Mouse (Mus musculus) E14TG2a.4 (cell line): ENCODE measurements at regions not wholly inside any gene's neighbourhood (a gene's known extent, or its start where the extent isn't known, plus 50 kb on each side); places are given as distances from the start of the nearest gene placed in this dataset.

Experiments used
- H3K27me3 ChIP-seq: 2 replicates; pipeline ENCODE4 v1.6.1; 2014; ENCODE audit warnings: low read length, control low read depth; ENCODE audit not compliant: insufficient read depth
- H3K36me3 ChIP-seq: 2 replicates; pipeline ENCODE4 v1.6.1; 2014; ENCODE audit warnings: low read length, control low read depth; ENCODE audit not compliant: insufficient read depth
- H3K4me1 ChIP-seq: replicated peaks from 2 replicates; pipeline ENCODE4 v1.6.1; 2014; ENCODE audit warnings: low read depth, low read length, control low read depth
- H3K4me3 ChIP-seq: replicated peaks from 2 replicates; pipeline ENCODE4 v1.5.1; 2014; ENCODE audit warnings: mild to moderate bottlenecking, low read length
- H3K9me3 ChIP-seq: 2 replicates; pipeline ENCODE4 v1.6.1; 2014; ENCODE audit warnings: low read length, control low read depth
- CTCF ChIP-seq: conservative IDR thresholded peaks from 2 replicates; pipeline ENCODE4 v1.5.1; 2014; ENCODE audit warnings: low read length
- NANOG ChIP-seq: IDR thresholded peaks from 2 replicates; pipeline ENCODE4 v1.6.1; 2014; ENCODE audit warnings: borderline replicate concordance, low read length, mixed read lengths
- POU5F1 ChIP-seq: IDR thresholded peaks from 2 replicates; pipeline ENCODE4 v1.6.1; 2014; ENCODE audit warnings: low read length, borderline replicate concordance

DNA sequence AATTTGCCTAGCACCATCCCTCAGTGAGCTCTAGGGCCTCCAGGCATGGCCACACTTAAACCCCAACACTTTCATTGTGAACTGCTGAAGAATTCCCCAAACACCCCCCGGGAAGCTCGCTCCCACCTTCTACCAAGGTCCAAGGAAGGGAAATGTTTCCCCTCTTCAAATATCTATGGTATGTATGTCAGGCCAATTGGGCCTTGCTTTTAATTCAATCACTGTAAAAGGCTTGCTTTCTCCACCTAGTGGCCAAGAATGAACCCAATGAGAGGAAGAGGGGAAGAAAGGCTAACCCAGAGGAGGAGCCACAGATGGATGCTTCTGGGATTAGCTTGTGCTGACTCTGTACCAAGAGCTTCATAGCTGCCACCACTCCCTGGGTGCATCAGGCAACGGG lies 336.3 kb upstream of the Tgfbr2 start:
- no peaks in the 10 kb centered on the region for H3K27me3 ChIP-seq
- H3K4me1 ChIP-seq: peaks cover 11% of the 10 kb centered on the region; the same call in 1 of the 2 replicates
- H3K4me3 ChIP-seq: no peak overlapping the region
- no peaks in the 10 kb centered on the region for H3K9me3 ChIP-seq
- peak; percentile 49 for TF ChIP-seq CTCF
- TF ChIP-seq POU5F1: no peak
- no peaks in the 10 kb centered on the region for H3K36me3 ChIP-seq

DNA sequence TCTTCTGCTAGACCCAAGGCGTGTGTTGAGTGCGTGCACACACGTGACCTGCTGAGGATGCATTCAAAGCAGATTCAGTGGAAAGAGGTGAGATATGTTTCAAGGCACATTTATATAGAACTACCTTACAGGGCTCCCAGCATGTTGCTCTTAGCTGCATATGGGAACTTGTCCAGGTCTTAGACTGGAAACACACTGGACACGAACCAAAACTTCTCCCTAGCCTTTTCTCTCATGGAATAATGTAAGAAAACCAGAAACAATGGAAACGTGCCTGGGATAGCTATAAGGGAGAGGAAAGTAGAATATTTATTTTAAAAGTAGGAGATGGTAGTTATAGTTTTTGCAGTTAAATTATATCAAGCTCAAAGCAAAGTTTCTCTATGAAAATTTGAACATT lies 332.6 kb upstream of the Tgfbr2 start:
- Histone ChIP-seq H3K4me1 (peaks cover 4% of the 10 kb centered on the region), H3K4me3 (no peak overlapping the region), H3K27me3 (no peaks in the 10 kb centered on the region), H3K36me3 (no peaks in the 10 kb centered on the region), H3K9me3 (no peaks in the 10 kb centered on the region)
- no peak for TF ChIP-seq POU5F1
- TF ChIP-seq CTCF: no peak
- no peak for TF ChIP-seq NANOG

DNA sequence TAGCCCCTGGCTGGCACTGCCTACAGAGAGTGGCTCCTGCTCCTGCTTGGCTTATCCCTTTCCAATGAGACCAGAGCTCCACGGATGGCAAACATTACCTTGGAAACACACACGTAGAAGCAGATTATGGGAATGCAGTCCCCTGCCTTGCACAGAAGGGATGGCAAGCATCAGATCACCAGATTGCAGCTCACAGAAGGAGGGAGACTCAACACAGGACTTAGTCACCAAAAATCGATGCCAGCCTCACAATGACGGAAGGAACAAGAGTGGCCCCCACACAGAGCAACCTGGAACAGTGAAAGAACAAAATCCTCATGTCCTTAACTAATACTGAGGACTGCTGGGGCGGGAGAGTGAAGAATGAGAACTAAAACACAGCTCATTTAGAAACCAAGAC lies 327.7 kb upstream of the Tgfbr2 start:
- no peaks in the 10 kb centered on the region for H3K27me3 ChIP-seq
- no peaks in the 10 kb centered on the region for H3K9me3 ChIP-seq
- H3K4me3 ChIP-seq: no peak overlapping the region
- peaks cover 23% of the 10 kb centered on the region for H3K4me1 ChIP-seq
- TF ChIP-seq CTCF (no peak), NANOG (no peak), POU5F1 (no peak)
- H3K36me3 ChIP-seq: no peaks in the 10 kb centered on the region

DNA sequence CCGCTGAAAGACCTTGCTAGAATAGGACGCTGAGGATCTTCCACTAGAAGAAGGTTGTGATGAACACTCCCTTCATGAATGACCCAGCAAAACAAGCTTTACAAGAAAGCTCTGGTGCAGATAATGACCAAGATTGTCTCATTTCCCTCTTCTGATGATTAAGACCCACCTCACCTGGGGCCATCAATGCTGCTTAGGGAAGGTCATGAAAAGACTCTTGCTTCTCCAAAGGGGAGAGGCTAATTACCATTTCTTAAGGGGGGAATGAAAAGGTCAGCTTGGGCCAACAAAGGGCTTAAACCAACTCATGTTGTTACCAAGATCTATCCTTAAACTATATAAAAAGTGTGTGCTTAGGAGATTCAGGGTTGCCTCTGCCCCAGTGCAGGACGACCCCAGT lies 325.8 kb upstream of the Tgfbr2 start:
- TF ChIP-seq NANOG: no peak
- TF ChIP-seq CTCF: no peak
- no peak for TF ChIP-seq POU5F1
- Histone ChIP-seq H3K36me3 (no peaks in the 10 kb centered on the region), H3K4me1 (peaks cover 23% of the 10 kb centered on the region), H3K4me3 (no peak overlapping the region), H3K9me3 (no peaks in the 10 kb centered on the region), H3K27me3 (no peaks in the 10 kb centered on the region)

- TF ChIP-seq CTCF (no peak), POU5F1 (no peak), NANOG (no peak)
- Histone ChIP-seq H3K4me3 (no peak overlapping the region), H3K9me3 (no peaks in the 10 kb centered on the region), H3K36me3 (no peaks in the 10 kb centered on the region), H3K27me3 (no peaks in the 10 kb centered on the region), H3K4me1 (no peaks in the 10 kb centered on the region)
Measured at GRCm38 (mm10) chr9:116491227-116491626, 316.1 kb upstream of the Tgfbr2 start.

- H3K36me3 ChIP-seq: no peaks in the 10 kb centered on the region
- H3K9me3 ChIP-seq: no peaks in the 10 kb centered on the region
- H3K4me3 ChIP-seq: no peak overlapping the region
- H3K4me1 ChIP-seq: no peaks in the 10 kb centered on the region
- TF ChIP-seq POU5F1: no peak
- TF ChIP-seq CTCF: peak; percentile 73
- H3K27me3 ChIP-seq: no peaks in the 10 kb centered on the region
Measured at GRCm38 (mm10) chr9:116489787-116490186, 314.6 kb upstream of the Tgfbr2 start.

DNA sequence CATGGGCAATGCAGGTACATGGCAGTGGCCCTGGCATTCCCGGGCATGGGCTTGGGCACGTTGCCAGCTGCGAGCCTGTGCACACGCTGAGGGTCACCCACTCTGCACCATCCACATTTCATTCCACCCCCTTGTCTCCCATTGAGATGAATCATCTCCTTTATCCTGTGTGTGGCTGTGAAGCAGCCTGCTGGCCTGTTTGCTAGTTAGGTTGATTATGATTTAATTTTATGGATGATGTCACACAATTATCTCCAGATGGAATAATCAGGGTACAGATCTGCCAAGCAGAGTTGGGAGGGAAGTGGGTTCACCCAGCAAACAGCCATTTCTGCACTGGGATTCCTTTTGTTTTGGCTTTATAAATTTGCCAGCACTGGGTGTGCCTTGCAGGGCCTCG lies 314.1 kb upstream of the Tgfbr2 start:
- Histone ChIP-seq H3K36me3 (no peaks in the 10 kb centered on the region), H3K27me3 (no peaks in the 10 kb centered on the region), H3K4me3 (no peak overlapping the region), H3K4me1 (no peaks in the 10 kb centered on the region), H3K9me3 (no peaks in the 10 kb centered on the region)
- TF ChIP-seq CTCF (no peak), NANOG (no peak), POU5F1 (no peak)

GRCm38 (mm10) chr9:116477309-116477708 lies 302.1 kb upstream of the Tgfbr2 start:
- no peaks in the 10 kb centered on the region for H3K4me1 ChIP-seq
- TF ChIP-seq CTCF: no peak
- TF ChIP-seq NANOG: no peak
- no peak for TF ChIP-seq POU5F1
- H3K4me3 ChIP-seq: no peak overlapping the region
- H3K36me3 ChIP-seq: no peaks in the 10 kb centered on the region
- H3K27me3 ChIP-seq: no peaks in the 10 kb centered on the region
- H3K9me3 ChIP-seq: peaks cover 6% of the 10 kb centered on the region

DNA sequence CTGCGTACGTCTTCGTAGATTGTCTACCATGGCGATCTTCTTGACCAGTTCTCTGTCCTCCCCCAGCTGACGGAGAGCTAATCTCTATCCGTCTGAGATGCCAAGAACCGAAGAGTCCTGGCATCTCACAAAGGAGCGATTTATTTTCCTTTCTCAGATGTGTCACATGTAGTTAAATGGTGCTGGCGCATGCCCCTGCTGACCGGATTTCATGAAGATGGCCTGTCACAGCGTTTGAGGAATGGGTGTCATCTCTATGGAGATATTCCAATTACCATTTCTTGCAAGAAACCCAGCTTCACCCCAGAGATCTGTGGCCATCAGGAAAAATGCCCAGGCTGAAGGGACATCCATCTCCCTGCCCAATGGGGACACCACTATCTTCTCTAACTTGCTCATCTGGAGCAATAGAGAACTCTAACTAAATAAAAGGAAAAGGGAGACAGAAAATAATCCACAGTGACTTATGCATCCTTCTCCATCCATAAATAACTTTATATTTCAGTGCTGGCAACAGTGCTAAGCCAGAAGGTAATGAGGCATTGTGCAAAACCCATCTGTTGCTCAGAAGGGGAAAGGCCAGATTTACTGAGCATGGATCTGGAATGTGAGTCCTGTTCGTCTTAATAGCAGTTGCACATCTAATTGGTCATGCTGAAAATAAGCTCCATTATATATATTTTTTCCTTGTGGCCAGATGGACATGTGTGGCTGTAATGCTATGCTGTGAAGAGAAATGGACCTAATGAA lies 300.2 kb upstream of the Tgfbr2 start:
- no peak overlapping the region for H3K4me3 ChIP-seq
- H3K36me3 ChIP-seq: no peaks in the 10 kb centered on the region
- no peak for TF ChIP-seq POU5F1
- TF ChIP-seq CTCF: no peak
- H3K27me3 ChIP-seq: no peaks in the 10 kb centered on the region
- H3K9me3 ChIP-seq: peaks cover 8% of the 10 kb centered on the region
- H3K4me1 ChIP-seq: no peaks in the 10 kb centered on the region
